Mouse (Mus musculus): Measurements from ENCODE around the gene Med8.

Med8 gene

DNA sequence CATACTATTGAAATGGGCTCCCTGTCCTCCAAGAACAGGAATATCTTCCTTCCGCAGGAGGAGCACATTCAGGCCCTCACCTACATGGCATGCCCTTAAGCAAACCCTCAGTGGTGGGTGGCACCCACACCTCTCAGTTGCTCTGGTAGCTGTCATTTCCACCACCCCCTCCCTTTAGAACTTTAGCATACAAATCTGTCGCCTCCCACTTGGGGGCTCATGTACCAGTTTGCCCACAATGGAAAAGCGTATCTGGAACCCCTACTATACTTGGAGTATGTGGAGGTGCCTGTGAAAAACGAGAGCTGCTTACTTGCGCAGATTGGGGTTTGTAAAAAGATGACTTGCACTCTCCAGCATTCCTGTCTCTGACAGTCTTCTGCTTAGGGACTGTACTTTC is 7.2 kb downstream of the Med8 start:
- DNase-seq (ENCODE audit: low spot score): no peak

DNA sequence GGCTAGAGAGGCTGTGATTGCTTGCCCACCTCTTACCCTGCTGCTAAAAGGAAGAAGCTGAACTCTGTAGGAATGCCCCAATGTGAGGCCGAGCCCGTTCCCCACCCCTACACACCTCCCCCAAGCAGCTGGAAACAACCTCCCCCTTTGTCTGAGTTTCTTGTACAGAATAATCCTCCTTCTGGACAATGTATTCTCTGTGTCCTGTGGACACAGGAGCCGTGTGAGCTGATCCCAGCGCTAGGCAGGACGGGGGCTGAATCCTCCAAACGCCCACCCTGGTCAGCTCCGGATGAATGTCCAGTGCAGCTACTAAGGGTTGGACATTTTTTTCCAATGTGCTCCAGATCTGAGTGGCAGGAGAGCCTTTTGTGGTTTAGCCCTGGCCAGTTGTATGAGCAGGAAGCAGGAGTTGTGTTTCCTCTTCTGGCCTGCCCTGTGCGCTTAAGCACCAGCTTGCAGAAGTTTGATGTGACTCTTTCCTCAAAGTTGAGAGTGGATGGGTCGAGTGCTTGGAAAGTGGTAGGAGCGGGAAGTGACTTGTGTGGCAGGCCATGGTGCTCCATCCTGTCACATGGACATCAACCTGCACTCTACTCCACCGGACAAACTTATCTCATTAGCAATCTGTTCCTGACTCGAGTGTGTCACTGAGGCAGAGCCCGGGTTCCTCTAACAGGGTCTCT is 8.1 kb downstream of the Med8 start:
- DNase-seq (ENCODE audit: low spot score): no peak

DNA sequence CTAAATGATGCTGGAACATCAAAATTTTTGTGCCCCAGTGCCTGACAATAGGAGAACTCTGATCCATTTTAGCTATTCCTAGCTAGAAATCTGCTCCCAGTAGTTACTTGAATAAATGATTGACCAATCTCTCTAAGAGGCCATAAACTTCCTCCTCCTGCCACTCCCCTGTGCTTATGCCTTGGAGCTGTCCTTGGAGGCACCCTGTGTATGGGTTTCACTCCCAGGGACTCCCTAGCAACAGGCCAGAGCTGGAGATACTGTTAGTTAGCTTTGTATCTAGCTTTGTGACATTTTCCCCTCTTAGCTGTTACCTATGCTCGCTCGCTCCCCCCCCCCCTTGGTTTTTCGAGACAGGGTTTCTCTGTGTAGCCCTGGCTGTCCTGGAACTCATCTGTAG is 12.2 kb downstream of the Med8 start:
- no peak for DNase-seq (ENCODE audit: low spot score)

DNA sequence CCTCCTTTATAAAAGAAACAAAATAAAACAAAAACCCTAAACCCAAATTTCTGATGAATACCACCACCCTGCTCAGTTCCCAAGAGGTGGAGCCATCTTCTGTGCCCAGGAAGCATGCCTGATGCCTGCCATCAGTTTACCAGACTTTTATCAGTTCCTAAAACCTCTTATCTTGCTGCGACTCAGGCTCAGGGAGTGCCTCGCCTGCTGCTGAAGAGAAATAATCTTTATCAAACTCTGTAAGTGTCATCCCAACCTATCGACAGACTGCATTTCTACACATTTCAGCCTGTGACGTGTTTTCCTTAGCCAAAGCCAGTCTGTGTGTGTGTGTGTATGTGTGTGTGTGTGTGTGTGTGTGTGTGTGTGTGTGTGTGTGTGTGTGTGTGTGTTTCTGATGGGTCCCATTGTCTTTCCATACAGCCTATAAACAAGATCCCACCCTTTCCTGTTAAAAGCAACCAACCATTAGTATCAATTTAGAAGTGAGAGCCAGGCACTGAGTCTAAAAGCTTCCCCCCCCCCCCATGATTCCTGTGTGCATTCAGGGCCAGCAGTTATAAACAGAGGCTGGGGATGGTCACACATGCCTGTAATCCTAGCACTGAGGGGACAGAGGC is 15.5 kb downstream of the Med8 start:
- DNase-seq (ENCODE audit: low spot score): no peak

DNA sequence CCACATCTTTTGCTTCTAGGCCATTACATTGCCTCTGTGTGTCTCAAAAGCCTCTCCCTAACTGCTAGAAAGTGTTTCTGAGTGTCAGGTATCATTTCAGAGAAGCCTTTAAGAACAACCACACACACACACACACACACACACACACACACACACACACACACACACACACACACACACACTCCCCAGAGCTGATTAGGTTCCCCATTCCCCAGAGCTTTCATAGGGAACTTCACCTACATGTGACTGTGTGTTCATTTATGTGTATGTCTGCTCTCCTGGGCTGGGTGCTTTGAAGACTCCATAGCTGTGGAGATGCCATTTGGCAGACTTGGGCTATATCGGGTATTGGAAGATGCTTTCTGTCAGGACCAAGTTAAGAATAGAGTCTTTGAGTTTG is 16.2 kb downstream of the Med8 start:
- no peak for DNase-seq (ENCODE audit: low spot score)

DNA sequence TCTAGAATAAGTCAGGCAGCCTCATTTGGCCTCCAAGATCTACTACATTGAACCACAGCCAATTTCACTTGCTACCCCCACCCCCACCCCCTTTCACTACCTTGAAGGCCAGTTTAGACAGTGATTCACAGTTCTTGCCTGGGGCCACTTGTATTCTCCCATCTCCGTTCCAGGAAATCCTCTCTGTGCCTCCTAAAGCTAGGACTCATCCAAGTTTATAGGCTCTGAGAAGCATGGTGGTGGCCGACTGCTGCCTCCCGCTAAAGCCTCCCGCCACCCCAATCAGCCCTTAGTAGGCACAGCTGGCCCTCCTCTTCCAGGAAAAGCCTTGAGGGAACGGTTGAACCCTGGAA is 18.3 kb downstream of the Med8 start:
- no peak for DNase-seq (ENCODE audit: low spot score)

DNA sequence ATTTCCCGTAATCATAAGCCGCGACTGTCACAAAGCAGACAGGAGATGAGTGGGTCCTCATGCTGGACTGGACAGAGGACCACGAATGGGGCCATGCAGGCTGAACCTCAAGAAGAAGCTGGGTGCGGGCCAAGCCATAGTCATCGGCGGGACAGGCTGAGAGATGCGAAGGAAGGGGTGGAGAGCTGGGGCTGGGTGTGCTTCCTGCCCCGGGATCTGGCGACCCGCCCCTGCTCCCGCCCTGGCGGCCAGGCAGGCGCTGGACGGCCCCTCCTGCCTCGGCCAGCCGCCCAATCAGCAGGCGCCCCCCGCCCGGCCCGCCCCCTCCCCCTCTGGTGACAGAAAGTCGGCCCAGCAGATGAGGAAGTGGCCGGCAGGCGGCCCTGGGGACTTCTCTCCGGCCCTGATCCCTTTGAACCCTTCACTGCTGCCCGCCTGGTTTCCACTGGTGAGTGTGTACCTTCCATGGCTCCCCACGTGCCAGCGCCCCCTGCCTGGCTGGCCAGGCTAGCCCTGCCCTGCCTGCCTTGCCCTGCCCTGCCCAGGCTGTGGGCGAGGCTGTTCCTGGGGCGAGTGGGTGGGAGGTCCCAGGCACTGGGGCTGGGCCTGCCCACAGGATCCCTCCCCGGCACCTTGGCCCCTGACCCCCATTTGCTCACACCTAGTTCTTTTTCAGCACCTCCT is 18.8 kb downstream of the Med8 start, which contains the start of gene Elovl1:
Gene Elovl1 (plus strand): TSS at position 326 of the 684 bp plus-strand sequence.
- peak; percentile 90 for DNase-seq (ENCODE audit: low spot score)

DNA sequence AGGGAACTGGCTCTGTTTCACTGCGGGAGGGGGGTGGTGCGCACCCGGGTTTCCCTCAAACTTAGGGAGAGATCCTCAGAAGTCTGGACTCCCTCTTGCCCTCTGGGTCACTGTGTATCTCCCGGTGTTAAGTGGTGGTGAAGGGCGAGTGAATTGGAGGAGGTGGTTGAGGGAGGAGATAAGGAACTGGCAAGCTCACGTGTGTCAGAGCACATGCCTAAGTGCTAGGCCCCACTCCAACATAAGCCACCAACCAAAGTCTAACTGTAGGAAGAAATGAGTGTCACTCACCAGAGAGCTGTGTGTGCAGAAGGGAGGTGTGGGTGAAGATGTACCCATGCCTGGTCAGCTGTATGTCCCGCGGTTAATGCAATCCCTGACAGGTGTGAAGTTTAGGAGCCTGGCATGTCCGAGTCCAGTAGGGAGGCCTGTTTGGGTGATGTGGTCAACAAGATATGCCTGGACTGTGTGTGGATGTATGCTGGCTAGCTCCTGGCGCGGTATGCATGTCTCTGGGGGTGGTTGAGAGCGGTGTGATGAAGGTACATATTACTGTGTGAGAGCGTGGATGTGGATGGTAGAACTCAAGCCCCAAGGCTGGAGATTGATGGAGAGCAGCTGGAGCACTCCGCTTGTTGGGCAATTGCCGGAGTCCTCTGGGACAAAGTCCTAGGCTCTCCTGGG is 19.5 kb downstream of the Med8 start:
- DNase-seq (ENCODE audit: low spot score): peak; percentile 8

DNA sequence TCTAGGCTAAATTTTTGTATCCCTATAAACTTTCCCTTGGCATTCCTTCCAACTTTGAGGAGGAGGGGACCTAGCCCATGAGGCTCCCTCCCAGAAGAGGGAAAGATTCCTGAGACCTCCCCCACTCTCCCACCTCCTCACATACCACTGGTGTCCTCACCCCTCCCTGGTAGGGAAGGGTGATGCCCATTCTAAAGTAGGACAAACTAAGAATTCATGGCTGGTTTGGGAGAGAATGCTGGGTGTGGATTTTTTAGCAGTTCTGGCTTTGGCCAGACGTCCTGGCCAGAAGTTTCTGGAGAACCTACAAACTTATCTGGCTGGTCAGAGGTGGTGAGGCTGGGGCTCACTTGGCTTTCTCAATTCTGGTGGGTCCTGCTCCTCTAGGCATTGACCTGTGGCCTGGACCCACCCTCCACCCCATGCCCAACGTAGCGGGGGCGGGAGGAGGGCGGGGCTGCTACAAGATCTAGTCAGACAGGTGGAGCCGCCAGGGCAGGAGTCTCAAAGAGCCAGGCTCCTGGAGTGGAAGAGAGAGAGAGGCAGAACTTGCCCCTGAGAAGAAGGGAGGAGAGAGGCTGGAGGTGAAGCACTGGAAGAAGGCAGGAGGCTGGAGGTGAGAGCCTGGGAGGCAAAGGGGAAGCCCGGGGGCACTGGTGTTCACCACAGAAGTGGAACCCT is 20.2 kb downstream of the Med8 start:
- no peak for DNase-seq (ENCODE audit: low spot score)

DNA sequence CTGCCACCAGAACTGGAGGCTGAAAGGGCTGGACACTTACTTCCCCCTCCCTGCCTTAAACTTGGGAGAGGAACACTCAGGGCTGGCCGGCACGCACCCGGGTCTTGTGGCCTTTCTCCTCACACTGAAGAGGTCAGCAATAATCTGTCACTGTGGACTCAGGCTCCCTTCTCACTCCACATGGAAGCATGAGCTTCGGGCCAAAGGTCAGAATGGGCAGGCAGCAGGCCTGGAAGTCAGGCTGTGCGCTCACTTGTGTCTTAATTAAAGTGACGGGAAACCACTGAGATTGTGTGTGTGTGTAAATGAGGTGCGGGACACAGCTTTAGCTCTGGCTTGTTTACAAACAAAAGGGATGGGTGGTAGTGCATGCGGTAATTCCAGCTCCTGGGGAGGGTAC is 23.2 kb downstream of the Med8 start:
- DNase-seq (ENCODE audit: low spot score): peak; percentile 11

DNA sequence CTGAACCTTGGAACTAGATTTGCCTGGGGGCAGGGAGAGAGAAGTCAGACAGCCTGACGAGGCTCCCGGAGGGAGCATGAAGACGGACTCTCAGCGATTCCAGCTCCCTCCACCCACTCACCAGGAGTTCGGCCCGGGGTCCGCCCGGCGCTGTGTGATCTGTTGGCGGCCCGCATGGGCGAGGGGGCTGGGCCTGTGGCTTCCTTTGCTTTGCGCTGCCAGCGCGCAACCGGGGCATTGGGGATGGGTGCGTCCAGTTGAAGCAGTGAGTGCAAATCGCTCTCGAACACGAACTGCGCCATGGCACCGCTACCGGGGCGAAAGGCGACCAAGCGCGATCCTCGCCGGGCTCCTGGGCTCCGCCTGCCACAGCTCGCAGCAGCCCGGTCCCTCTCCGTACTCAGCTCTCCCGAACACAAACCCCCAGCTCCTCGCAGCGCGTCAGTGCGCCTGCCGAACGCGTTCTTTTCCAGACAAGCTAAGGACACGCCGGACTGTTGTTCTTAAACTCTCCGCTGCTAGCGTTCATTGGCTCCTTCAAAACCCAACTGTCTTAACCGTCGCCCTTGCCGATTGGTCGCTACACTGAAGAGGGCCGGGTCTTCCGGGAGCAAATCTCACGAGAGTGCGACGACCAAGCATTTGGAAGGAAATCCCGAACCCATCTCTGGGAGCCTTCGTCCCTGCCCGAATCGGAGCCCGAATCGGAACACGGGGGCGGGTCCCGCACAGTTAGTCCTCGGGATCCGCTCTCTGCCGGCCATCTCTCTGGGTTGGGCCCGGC is 27.9 kb downstream of the Med8 start, which contains the start of gene Cdc20:
Gene Cdc20 (minus strand): TSS at position 533 of the 784 bp plus-strand sequence.
- DNase-seq (ENCODE audit: low spot score): peak; percentile 98

DNA sequence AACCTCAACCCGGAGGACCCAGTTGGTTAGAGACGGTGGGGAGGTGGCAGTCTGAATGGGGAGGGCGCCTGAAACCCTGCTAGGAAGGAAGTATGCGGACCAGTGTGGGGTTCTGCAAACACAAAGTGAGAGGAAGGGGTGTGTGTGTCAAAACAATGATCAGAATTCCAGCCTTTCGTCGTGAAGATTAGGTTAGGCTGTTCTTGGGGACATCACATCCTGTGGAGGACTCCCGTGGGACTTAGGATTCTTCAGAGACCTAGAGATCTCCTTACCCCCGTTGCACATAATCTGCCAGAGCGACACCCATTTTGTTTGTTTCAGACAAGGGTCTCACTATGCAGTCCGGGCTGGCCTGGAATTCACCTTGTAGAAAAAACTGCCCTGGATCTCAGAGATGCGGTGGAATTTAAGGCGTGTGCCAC is 28.7 kb downstream of the Med8 start:
- peak; percentile 68 for DNase-seq (ENCODE audit: low spot score)

DNA sequence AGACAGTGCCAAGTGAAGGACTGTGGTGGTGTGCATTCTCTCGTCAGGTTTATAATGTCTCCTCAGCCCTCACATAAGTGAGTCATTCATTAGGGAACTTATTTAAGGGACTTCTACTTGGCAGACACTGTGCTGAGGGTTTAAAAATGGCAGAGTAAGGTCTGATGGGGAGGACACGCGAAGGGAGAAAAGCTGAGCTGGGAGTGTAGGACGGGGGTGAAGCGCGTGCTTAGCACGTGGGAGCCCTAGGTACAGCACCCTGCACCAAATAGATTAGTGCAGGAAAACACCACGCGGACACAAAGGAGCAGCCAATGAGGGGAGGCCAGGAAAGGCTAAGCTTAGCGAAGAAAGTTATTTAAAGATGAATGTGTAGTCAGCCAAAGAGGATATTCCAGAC is 36.0 kb downstream of the Med8 start:
- DNase-seq (ENCODE audit: low spot score): no peak

DNA sequence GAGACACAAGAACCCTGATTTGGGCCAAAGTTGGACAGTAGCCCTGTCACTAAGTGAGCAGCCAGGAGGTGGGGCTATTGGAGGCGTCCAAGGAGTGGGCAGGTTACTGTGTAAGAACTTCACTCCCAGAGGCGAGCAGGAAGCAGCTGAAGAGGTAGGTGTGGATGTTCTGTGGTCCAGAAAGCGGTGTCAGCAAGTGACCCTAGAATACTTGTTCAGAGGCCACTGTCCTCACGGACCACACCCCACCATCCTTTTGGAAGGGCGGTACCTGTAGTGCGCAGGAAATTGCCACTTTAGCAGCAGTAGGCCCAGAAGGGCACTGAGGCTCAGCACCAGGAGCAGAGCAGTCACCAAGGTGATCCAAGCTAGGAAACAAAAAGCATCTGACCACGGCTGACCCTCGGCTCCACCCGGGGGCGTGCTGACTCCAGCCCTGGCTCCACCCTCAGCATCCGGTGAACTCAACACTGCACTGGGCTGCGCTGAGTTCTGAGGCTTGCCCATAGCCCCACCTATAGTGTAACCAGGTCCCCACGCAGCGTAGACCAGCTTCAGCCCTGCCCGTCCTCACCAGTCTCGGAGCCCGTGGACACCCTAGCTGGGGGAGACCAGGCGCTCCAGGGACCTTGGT is 36.8 kb downstream of the Med8 start:
- DNase-seq (ENCODE audit: low spot score): peak; percentile 74

DNA sequence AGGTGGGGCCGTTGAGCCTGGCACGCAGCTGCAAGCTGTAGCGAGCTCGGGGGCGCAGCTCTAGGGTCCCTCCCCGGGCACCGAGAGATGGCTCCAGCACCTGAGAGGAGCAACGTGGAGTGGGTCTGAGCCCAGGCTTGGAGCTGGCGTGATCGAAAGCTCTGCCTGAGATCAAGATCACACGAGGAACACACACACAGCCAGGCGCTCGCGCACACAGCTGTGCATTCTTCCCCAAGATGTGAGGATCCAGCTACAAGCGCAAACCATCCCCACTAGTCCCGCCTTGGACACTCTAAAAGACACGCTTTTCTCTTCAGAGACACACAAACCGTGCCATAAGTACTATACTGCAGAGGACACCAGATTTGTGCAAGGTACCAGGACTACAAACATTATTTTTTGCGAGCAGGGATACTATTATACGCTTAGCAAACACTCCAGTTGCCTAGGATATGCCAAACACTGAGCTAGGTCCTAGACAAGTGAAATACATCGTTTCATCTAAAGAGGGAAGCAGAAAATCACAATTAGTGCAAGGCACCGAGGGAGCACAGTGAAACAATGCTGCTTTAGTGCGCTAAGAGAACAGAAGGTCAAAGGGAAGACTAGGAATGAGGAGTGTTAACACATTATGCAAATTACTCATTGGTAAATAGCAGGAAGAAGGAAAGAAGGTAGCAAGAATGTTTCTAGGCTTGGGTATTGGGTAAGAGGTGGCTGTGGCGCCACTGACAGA is 37.4 kb downstream of the Med8 start:
- peak; percentile 58 for DNase-seq (ENCODE audit: low spot score)

DNA sequence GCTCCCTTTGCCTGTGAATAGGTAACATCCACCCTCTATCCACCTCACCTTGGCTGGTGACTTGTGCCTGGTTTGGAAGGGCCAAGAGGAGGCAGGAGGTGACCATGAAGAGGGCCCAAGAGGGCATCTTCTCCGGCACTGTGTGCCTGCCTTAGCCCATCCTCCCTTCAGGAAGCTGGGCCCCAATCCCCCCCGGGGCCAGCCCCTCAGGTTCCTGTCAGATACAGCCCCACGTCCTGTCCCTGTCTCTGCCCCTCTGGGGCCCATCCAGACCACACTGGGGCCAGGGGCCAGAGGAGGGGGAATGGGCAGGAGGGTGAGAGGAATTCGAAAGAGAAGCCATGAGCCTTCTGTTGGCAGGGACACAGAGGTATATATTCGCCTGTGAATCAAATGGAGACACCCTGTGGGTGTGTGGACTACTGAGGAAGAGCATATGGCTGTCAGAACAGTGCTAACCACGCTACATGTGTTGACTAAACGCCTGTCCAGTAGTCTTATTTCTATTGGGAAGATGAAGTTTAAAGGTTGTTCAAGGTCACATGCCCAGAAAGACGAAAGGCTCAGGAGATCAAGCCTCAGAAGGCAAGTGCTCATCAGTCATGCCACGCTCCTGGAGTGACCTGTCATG is 48.3 kb downstream of the Med8 start, which contains the start of gene Mpl:
Gene Mpl (minus strand): TSS at position 169 of the 631 bp plus-strand sequence.
- DNase-seq (ENCODE audit: low spot score): no peak

DNA sequence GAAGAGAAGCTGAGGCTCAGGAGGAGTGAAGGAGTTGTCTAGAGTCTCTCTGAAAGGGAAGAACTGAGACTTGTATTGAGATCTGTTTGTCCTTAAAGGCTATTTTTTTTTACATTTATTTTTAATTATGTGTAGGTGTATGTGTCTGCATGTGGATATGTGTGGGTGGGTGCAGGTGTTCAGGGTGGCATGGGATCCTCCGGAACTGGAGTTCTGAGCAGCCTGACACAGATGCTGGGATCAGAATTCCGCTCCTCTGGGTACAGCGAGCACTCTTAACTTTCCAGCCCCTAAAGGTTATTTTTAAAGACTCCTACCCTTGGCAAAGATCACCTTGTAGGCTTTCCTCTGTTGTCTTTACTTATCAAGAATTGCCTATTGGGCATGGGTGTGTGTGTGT is 55.8 kb downstream of the Med8 start:
- no peak for DNase-seq (ENCODE audit: low spot score)
